Mouse (Mus musculus): ENCODE measurements around the gene Zdhhc1.

- TF ChIP-seq POLR2A (IDR thresholded peaks at IDR 0.05; ENCODE audit: insufficient read depth, low read depth, low read length) (no peak), CTCF (IDR thresholded peaks at IDR 0.05; ENCODE audit: insufficient read depth, low read depth, low read length) (no peak)
Observed at GRCm38 (mm10) chr8:105489281-105489680, 7.4 kb downstream of the Zdhhc1 start.

Data from olfactory bulb, adult 2 months (tissue).